Mouse (Mus musculus) bone marrow macrophage, adult 2 months (primary cell): ENCODE results near the gene A830031A19Rik.

Source experiments
- CTCF ChIP-seq: IDR thresholded peaks from 2 replicates; pipeline ENCODE4 v1.5.1; 2012; ENCODE audit warnings: low read depth, mild to moderate bottlenecking, low read length, moderate library complexity
- POLR2A ChIP-seq: IDR thresholded peaks from 2 replicates; pipeline ENCODE4 v1.6.1; 2012; ENCODE audit warnings: mild to moderate bottlenecking, low read depth, low read length, borderline replicate concordance

GRCm38 (mm10) chr11:24087069-24087468 is 12.2 kb upstream of the A830031A19Rik start:
- no peak for TF ChIP-seq CTCF
- no peak for TF ChIP-seq POLR2A
